ENCODE assay signal across 15 mouse cellular contexts in genomic region chr14:48234785-48235519, GRCm38 (mm10).
DNase-seq lines count a peak whose midpoint lies in the region; ATAC-seq lines count a peak whose summit lies in the region.
"Had no signal": no experiment of that assay in that cellular context is flagged by ENCODE, and none has a peak within 500 bp of the region (broad histone marks: within the 10 kb centered on the region; RNA-seq: fewer than 3 reads in every experiment).

No protein-coding gene starts in this region.

- no peak overlapping the region for H3K4me2 ChIP-seq in hindbrain, embryonic 14.5 days (replicated peaks)
- no peak overlapping the region for H3K4me2 ChIP-seq in hindbrain, embryonic 12.5 days (replicated peaks)
- H3K4me2 ChIP-seq: embryonic facial prominence, embryonic 13.5 days; heart, embryonic 15.5 days; limb, embryonic 12.5 days had no signal

- peak; percentile 48; the same call in 1 of the 2 replicates for ATAC-seq in hindbrain, embryonic 14.5 days (ENCODE audit: low FRiP score)
- no peak for ATAC-seq in hindbrain, embryonic 12.5 days (ENCODE audit: low FRiP score)
- ATAC-seq: lung, postnatal 0 days had no signal

- H3K36me3 ChIP-seq in hindbrain, embryonic 14.5 days (replicated peaks; ENCODE audit: control insufficient read depth, insufficient read depth) = no peaks in the 10 kb centered on the region
- H3K36me3 ChIP-seq in hindbrain, embryonic 12.5 days = no peaks in the 10 kb centered on the region
- H3K36me3 ChIP-seq: embryonic facial prominence, embryonic 13.5 days; heart, embryonic 15.5 days; limb, embryonic 12.5 days had no signal

- DNase-seq in hindbrain, embryonic 14.5 days (ENCODE audit: low spot score) = no peak
- DNase-seq in cerebellum, adult 11-12 months = peak; percentile 70
- DNase-seq in cerebellum, postnatal 10 days = peak; percentile 80 to 82
- peak; percentile 27 for DNase-seq in retina, embryonic 14.5 days (ENCODE audit: low spot score)
- no peak for DNase-seq in kidney, postnatal 36 days
- DNase-seq in frontal cortex, adult 2 months (ENCODE audit: extremely low spot score in 1 of 2, low spot score in 1 of 2) = no peak
- DNase-seq: kidney, adult 2 months; right cerebral cortex, postnatal 4 days had no signal

- H3K27ac ChIP-seq in hindbrain, embryonic 14.5 days = no peak overlapping the region
- H3K27ac ChIP-seq in hindbrain, embryonic 12.5 days = no peak overlapping the region
- H3K27ac ChIP-seq: embryonic facial prominence, embryonic 13.5 days; heart, embryonic 15.5 days; limb, embryonic 12.5 days; liver, embryonic 14.5 days had no signal

- H3K4me3 ChIP-seq in hindbrain, embryonic 14.5 days (replicated peaks; ENCODE audit: low read length) = no peak overlapping the region
- H3K4me3 ChIP-seq in hindbrain, embryonic 12.5 days = no peak overlapping the region
- H3K4me3 ChIP-seq: embryonic facial prominence, embryonic 13.5 days; heart, embryonic 15.5 days; limb, embryonic 12.5 days; myocyte had no signal

- H3K9ac ChIP-seq in hindbrain, embryonic 14.5 days = no peak overlapping the region
- no peak overlapping the region for H3K9ac ChIP-seq in hindbrain, embryonic 12.5 days
- H3K9ac ChIP-seq: embryonic facial prominence, embryonic 13.5 days; heart, embryonic 15.5 days; limb, embryonic 12.5 days; liver, embryonic 14.5 days had no signal

- H3K4me1 ChIP-seq in hindbrain, embryonic 14.5 days (replicated peaks; ENCODE audit: control insufficient read depth, insufficient read depth, low read length) = 0 out of 2 replicates have a peak, but pooled peaks cover 6% of the 10 kb centered on the region
- peaks cover 13% of the 10 kb centered on the region for H3K4me1 ChIP-seq in hindbrain, embryonic 12.5 days
- H3K4me1 ChIP-seq: heart, embryonic 15.5 days had no signal

- H3K27me3 ChIP-seq in hindbrain, embryonic 14.5 days (ENCODE audit: control insufficient read depth, insufficient read depth, low read length) = no peaks in the 10 kb centered on the region
- no peaks in the 10 kb centered on the region for H3K27me3 ChIP-seq in hindbrain, embryonic 12.5 days
- H3K27me3 ChIP-seq: embryonic facial prominence, embryonic 13.5 days; limb, embryonic 12.5 days had no signal

- WGBS in hindbrain, embryonic 14.5 days = 66% methylated on average over 20 of the region's 20 CpGs
- WGBS in hindbrain, embryonic 12.5 days = 77% methylated on average over 20 of the region's 20 CpGs

- no peaks in the 10 kb centered on the region for H3K9me3 ChIP-seq in hindbrain, embryonic 14.5 days (ENCODE audit: control insufficient read depth, low read length)
- no peaks in the 10 kb centered on the region for H3K9me3 ChIP-seq in hindbrain, embryonic 12.5 days (replicated peaks)
- H3K9me3 ChIP-seq: embryonic facial prominence, embryonic 13.5 days; heart, embryonic 15.5 days; limb, embryonic 12.5 days had no signal

Comparison
In these comparisons a context has a peak if more than half of its experiments do, and no peak if none do; other contexts are left out.
1. DNase-seq: peak in cerebellum, adult 11-12 months (single experiment), cerebellum, postnatal 10 days (2 of 2) and retina, embryonic 14.5 days (single experiment); none in hindbrain, embryonic 14.5 days (single experiment), kidney, postnatal 36 days (0 of 2) and frontal cortex, adult 2 months (0 of 2).